Comparison of ENCODE assay signal across 8 mouse cellular contexts in the genomic region with DNA sequence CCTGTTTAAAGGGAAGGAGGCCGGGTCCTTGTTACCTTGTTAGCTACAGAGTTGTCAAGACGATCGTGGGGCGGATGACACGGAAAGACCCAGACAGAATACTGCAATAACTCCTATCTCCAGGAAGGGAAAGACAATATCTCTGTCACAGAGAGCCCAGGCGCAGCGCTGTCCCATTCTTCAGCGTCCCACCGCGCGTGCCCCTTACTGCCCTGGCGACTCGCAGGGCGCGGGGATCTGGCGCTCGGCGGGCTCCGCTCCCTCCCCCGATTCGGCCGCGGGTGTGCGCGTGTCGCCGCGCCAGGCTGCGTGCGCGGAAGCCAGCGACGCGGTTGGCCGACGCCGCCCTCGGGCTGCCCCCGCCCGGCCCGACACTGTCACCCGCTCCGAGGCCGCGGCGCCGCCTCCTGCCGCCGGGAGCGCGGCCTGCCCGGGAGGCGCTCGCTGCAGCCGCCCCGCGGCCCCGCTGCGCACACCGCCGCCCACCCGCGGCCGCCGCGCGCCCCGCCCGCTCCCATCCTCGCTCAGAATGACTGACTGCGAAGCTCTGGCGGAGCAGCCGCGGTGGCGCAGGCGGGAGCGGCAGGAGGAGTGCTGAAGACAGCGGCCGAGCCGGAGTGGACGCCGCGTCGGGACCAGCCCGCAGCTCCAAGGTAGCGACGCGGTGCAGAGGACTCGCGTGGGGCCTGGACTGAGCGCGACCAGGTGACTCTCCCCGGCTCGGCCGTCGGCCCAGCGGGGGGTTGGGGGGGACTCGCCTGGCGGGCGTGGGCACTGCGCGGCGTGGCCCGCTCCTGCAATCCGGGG. TPM values are rescaled to one million over a fixed set of nuclear protein-coding genes. Genes with fewer than 3 reads are reported as not detected.
A peak's percentile ranks its signal among the peaks of the same experiment; 100 is the strongest.
DNase-seq lines count a peak whose midpoint lies in the region; ATAC-seq lines count a peak whose summit lies in the region.

A gene (plus strand): TSS at position 376 of the 807 bp plus-strand sequence.

- peak within 1 kb of the TSS; percentile 80 for H3K9ac ChIP-seq in lung, embryonic 16.5 days (ENCODE audit: low read length)

- peaks cover 21% of the 10 kb centered on the region for H3K27me3 ChIP-seq in hindbrain, embryonic 10.5 days (ENCODE audit: insufficient read depth, poor library complexity, severe bottlenecking)
- no peaks in the 10 kb centered on the region for H3K27me3 ChIP-seq in lung, embryonic 16.5 days (ENCODE audit: control insufficient read depth, insufficient read depth, low read depth, low read length)

- WGBS in hindbrain, embryonic 10.5 days, result 2% methylated on average over 105 of the region's 105 CpGs
- WGBS in lung, embryonic 16.5 days, result under 1% methylated on average over 74 of the region's 105 CpGs

- peak; percentile 96 for ATAC-seq in lung, embryonic 16.5 days (ENCODE audit: low read depth)

- H3K27ac ChIP-seq in hindbrain, embryonic 10.5 days, result peak within 1 kb of the TSS; percentile 89
- peak within 1 kb of the TSS; percentile 71 for H3K27ac ChIP-seq in lung, embryonic 16.5 days (ENCODE audit: low read length)

- peak within 1 kb of the TSS; percentile 98 for H3K4me2 ChIP-seq in lung, embryonic 16.5 days (ENCODE audit: low read depth, low read length)

- peaks cover 9% of the 10 kb centered on the region; the same call in 1 of the 2 replicates for H3K4me1 ChIP-seq in hindbrain, embryonic 10.5 days (replicated peaks)
- H3K4me1 ChIP-seq in lung, embryonic 16.5 days (replicated peaks; ENCODE audit: control insufficient read depth, insufficient read depth, low read length), result 0 out of 2 replicates have a peak, but pooled peaks cover 4% of the 10 kb centered on the region

- peak within 1 kb of the TSS; percentile 86 for H3K4me3 ChIP-seq in hindbrain, embryonic 10.5 days
- H3K4me3 ChIP-seq in lung, embryonic 16.5 days (ENCODE audit: low read length), result peak within 1 kb of the TSS; percentile 83

- DNase-seq in R1 (ENCODE audit: low read depth, low spot score), result peak; percentile 77
- peak; percentile 78 for DNase-seq in cerebellum, adult 9-10 months
- peak; percentile 52 to 70 for DNase-seq in frontal cortex, postnatal 10 days (ENCODE audit: low spot score in 2 of 2)
- DNase-seq in hindbrain, embryonic 10.5 days (ENCODE audit: low spot score), result peak; percentile 69
- peak; percentile 67 to 80 for DNase-seq in layer of hippocampus, postnatal 10 days (ENCODE audit: low spot score in 2 of 2)
- peak; percentile 71 for DNase-seq in ovary, postnatal 36 days (ENCODE audit: low spot score)
- peak; percentile 47 to 62 for DNase-seq in thymus, postnatal 36 days

- no peaks in the 10 kb centered on the region for H3K36me3 ChIP-seq in hindbrain, embryonic 10.5 days
- H3K36me3 ChIP-seq in lung, embryonic 16.5 days (ENCODE audit: control insufficient read depth, insufficient read depth, low read length), result no peaks in the 10 kb centered on the region

- H3K9me3 ChIP-seq in hindbrain, embryonic 10.5 days, result no peaks in the 10 kb centered on the region
- H3K9me3 ChIP-seq in lung, embryonic 16.5 days (ENCODE audit: control insufficient read depth, low read length), result no peaks in the 10 kb centered on the region

RNA-seq across cellular contexts. Expression of the gene that starts here (rescaled TPM):
- polyA plus RNA-seq in hindbrain, embryonic 10.5 days (2016; fragmentation: Nextera tagmentation; extraction: Ambion mirVana), result 2.2 and 6.2 TPM in 2 replicates
- total RNA-seq in layer of hippocampus, postnatal 10 days (2021), result 10 to 100 TPM; 38.8 to 44.3 TPM
- 6.7 and 8.1 TPM in 2 replicates for polyA plus RNA-seq in lung, embryonic 16.5 days (2015; fragmentation: Nextera tagmentation; extraction: Ambion mirVana)

Comparison
In these comparisons a context has a peak if more than half of its experiments do, and no peak if none do; other contexts are left out.
1. Peak in every context shown above with its lines: DNase-seq, ATAC-seq, H3K4me3 ChIP-seq and H3K27ac ChIP-seq.